Mouse (Mus musculus): ENCODE measurements at regions not wholly inside any gene's neighbourhood (a gene's known extent, or its start where the extent isn't known, plus 50 kb on each side); places are given as distances from the start of the nearest gene placed in this dataset.

GRCm38 (mm10) chr8:44765194-44765593 lies 170.1 kb upstream of the Fat1 start:
- TF ChIP-seq CTCF (IDR thresholded peaks at IDR 0.05; ENCODE audit: control insufficient read depth, insufficient read depth, insufficient replicate concordance, low read depth, low read length) (no peak), POLR2A (IDR thresholded peaks at IDR 0.05; ENCODE audit: control insufficient read depth, low read depth, low read length) (no peak)
